Mouse (Mus musculus): Measurements from ENCODE around the gene Adap2.
"Not testable (repeated sequence)": the region's sequence is repeated elsewhere in the genome, so short reads cannot be mapped to it uniquely, and the experiment has no call there.

Adap2 gene

GRCm38 (mm10) chr11:80159018-80159417 lies 5.1 kb downstream of the Adap2 start:
- DNase-seq (ENCODE audit: extremely low spot score, low spot score): no peak

DNA sequence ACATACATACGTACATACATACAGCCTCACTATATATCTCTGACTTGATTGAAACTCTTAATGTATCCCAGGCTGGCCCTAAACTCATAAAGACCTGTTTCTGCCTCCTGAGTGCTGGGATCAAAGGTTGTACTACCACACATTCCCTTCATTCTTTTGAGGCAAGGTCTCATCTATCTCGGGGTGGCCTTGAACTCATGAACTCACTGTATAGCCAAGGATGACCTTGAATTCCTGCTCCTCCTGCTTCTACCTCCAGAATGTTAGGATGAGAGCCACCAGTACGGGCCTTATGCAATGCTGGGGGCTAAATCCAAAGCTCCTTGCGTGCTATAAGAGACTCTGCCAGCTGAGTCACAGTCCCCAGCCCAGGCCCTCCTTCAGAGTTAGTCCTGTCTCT lies 7.1 kb downstream of the Adap2 start:
- DNase-seq (ENCODE audit: extremely low spot score, low spot score): no peak

DNA sequence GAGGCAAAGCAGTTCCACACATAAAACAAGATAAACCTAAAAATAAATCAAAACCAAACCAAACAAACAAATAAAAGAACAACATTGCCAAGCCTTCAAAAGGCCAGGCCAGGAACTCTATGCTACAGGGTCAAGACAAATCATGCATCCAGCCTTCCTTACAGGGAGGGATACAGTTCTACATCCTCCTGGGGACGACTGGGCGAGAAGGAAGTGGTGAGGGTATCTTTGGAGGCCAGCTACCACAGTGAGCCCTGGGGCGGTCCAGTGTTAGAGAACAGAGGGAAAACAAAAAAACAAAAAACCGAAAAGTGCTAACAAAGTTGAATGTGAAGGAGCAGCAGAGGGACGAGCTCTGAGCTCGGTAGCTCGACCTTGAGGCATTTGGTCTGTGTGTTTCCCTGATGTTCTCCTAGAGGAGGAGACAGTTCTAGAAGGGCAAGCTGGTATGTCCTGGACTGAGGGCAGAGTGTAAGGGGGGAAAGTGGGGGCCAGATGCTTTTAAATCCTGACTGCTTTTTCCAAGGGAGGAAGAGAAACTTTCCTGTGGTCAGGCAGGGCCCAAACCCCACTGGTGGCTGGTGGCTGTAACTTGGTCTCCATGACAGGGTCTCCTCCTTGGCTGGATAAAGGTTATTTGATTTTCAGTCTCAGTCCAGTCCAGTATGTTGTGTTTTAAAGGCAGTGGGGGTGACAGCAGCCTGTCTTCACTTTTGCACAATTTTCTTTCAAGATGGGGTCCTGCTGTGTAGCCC lies 9.6 kb downstream of the Adap2 start:
- DNase-seq (ENCODE audit: extremely low spot score, low spot score): no peak

GRCm38 (mm10) chr11:80164224-80164623 lies 10.3 kb downstream of the Adap2 start:
- DNase-seq (ENCODE audit: extremely low spot score, low spot score): no peak

- DNase-seq (ENCODE audit: extremely low spot score, low spot score): no peak
Measured at GRCm38 (mm10) chr11:80168121-80168520, 14.2 kb downstream of the Adap2 start.

DNA sequence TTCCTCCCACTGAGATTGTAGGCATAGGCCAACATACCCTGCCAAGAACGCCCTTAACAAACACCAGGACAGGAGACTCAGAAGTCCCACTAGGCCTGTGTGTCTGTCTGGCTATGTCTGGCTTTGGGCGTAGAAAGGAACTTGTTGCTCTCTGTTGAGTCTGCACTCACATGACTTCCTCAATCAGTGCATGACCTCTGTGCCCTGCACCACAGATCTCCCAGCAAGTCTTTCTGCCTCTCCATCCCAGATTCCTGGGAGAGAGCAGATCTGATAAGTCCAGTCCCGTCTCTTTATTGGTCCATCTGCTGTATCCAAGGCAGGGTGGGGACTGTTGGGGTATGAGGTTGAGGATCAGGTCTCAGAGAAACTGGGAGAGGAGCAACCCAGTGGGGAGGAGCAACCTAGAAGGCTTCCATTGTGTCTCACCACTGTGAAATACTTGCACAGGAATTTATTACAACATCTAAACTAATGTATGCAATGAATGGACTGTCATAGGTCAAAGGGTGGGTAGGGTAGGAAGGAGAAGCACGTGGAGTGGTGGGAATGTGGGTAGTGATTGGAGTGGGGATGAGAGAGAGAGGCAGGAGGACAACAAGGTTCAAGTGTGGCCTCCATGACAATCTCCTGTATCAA lies 14.8 kb downstream of the Adap2 start:
- DNase-seq (ENCODE audit: extremely low spot score, low spot score): no peak

GRCm38 (mm10) chr11:80169629-80170028 lies 15.7 kb downstream of the Adap2 start:
- no peak for DNase-seq (ENCODE audit: extremely low spot score, low spot score)

DNA sequence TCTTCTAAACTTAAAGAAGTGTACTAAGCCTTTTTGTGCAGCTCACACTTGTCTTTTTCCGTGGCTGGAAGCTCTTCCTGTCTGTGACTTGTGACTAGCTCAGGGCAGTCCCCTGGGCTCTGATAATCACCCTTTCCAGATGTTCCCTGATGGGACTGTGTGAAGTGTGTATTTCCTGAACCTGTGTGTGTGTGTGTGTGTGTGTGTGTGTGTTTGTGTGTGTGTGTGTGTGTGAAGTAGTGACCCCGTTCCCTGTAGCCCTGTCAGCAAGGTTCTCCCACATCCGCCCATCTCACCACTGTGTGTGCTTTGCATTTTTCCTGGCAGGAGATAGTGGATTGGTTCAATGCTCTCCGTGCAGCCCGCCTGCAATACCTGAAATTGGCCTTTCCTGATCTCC lies 16.4 kb downstream of the Adap2 start:
- no peak for DNase-seq (ENCODE audit: extremely low spot score, low spot score)

DNA sequence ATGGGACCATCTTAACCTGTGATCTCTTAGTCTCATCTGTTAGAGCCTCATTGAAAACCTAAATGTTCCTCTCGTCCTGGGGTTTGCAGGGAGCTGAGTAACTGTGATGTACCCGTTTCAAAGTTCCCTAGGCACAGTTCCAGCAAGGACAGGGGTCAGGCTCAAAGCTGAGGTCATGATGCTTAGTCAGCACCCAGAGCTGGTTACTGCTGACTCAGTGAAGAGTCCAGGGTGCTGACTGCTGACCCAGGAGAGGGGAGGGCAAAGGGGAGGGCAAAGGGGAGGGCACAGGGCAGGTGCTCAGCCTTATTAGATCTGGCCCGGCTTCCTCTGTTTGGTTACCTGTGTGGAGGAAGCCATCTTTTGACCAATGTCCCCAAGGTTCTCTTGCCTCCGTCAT lies 18.0 kb downstream of the Adap2 start:
- no peak for DNase-seq (ENCODE audit: extremely low spot score, low spot score)

DNA sequence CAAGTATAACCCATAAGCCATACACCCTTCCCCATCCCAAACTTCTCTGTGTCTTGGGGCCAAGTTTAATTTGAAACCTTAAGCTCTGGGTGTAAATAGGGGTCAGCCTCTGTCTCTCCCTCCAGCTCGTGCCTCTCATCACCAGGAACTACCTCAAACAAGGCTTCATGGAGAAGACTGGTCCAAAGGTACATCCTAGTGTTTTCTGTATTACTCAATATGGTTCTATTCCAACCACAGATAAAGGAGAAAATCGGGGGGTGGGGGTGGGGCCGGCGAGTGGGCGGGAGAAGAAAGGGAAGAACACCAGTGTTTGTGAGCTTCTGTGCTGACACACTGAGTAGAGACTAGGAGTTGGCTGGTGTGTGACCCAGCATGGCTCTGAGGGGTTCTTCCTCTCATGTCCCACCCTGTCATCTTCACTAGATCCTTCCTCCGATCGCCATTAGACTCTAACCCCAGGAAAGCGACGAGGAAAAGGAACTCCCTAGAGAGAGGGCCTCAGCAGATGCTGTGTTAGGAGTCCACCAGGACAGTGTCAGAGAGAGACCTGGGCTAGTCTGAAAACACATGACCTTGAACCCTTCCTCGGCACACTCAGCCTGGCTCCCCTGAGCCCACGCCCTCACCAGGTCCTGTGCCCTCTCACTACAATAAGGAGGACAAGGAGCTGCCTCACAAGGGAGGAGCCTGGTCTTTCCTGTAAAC lies 20.2 kb downstream of the Adap2 start:
- DNase-seq (ENCODE audit: extremely low spot score, low spot score): no peak

DNA sequence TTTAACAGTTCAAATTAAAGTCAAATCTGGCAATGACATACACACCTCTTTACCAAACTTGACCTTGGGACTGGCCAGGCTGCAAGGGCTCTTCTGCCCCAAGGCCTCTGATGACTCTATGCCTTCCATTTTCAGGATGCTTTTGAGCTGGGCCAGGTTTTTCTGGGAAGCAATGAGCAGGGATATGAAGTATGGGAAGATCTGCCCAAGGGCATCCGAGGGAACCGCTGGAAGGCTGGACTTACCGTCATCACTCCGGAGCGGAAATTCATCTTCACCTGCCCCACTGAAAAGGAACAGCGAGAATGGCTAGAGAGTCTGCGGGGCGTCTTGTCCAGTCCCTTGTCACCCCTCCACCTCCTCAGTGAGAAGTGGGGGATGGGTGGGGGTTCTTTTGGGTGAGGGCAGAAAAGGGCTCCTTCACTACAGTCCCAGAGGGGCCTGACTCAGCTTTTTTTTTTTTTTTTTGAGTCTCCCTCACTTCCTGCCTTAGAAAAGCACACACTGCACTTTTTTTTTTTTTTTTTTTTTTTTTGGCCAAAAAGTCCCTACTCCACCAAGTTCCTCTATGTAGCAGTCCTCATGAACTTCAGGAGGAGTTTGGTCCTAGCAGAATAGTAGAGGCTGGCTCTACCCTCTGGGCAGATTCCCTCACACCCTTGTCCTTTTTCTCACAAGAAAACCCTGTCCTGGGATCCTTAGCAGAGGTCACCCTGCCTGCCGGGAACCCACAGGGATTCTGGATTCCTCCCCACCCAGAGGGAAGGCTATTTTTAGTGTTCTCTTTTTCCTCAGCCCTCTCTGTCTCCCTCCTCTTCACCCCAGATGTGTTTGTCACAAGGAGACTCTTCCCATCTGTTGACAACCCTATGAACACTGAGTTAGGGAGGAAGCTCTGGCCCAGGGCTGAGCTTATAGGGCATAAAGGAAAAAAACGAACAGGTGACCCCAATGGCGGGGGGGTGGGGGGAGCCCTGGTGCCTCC lies 23.3 kb downstream of the Adap2 start:
- DNase-seq (ENCODE audit: extremely low spot score, low spot score): no peak

GRCm38 (mm10) chr11:80178316-80178715 lies 24.4 kb downstream of the Adap2 start:
- no peak for DNase-seq (ENCODE audit: extremely low spot score, low spot score)

GRCm38 (mm10) chr11:80181021-80181749 lies 27.3 kb downstream of the Adap2 start:
- no peak for DNase-seq (ENCODE audit: extremely low spot score, low spot score)

- not testable (repeated sequence) for DNase-seq (ENCODE audit: extremely low spot score, low spot score)
Measured at GRCm38 (mm10) chr11:80183054-80183704, 29.3 kb downstream of the Adap2 start.

DNA sequence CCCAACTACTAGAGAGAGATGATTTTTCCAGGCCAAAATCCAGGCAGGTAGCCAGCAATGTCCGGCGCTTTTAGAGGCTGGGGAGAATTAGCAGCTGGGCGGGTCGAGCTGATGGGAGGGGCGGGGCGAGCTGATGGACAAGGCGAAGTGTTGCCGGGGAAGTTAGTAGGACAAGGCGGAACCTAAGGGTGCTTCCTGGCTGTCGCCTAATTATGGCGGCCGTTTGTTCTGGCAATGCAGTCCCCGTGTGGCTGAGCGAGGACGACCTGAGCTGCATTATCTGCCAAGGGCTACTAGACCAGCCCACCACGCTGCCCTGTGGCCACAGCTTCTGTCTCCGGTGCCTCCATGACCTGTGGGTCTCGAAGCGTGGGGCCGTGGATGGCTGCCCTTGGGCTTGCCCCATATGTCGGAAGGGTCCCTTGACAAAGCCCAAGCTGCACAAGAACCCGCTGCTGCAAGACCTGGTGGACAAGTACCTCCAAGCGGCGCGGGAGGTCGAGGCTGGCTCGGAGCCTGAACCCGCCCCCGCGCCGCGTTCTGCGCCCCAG lies 29.9 kb downstream of the Adap2 start, which contains the start of gene Rnf135:
Gene Rnf135 (plus strand): TSS at position 147 of the 551 bp plus-strand sequence.
- peak; percentile 78 for DNase-seq (ENCODE audit: extremely low spot score, low spot score)

- DNase-seq (ENCODE audit: extremely low spot score, low spot score): no peak
Measured at GRCm38 (mm10) chr11:80184531-80185071, 30.7 kb downstream of the Adap2 start.

- not testable (repeated sequence) for DNase-seq (ENCODE audit: extremely low spot score, low spot score)
Measured at GRCm38 (mm10) chr11:80185441-80185976, 31.6 kb downstream of the Adap2 start.

- no peak for DNase-seq (ENCODE audit: extremely low spot score, low spot score)
Measured at GRCm38 (mm10) chr11:80190280-80190679, 36.4 kb downstream of the Adap2 start.

DNA sequence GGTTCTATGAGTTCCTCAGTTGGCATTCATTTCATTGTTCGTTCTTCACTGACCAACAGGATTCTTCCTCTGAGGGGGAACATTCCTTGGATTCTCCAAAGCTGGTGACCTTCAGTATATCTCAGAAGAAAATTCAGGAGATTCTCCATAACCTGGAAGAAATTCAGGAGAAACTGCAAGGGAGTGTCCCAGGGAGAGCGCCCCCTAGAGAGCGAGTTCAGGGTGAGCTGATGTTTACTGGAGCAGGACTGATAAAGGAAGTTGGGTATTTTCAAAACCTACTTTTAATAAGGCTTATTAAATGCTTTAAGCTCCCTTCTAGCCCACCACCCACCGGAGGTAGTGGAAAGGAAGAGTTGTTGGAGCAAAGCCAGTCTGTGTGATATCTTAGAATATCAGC lies 39.9 kb downstream of the Adap2 start:
- no peak for DNase-seq (ENCODE audit: extremely low spot score, low spot score)
